Mouse (Mus musculus) ZHBTc4 (cell line): Measurements from ENCODE around the gene Dnajc24.

ENCODE experiments used
- DNase-seq: peaks from one replicate; pipeline ENCODE4 v3.0.0-alpha.2; 2011; ENCODE audit warnings: low read depth, low spot score

Gene Dnajc24

DNA sequence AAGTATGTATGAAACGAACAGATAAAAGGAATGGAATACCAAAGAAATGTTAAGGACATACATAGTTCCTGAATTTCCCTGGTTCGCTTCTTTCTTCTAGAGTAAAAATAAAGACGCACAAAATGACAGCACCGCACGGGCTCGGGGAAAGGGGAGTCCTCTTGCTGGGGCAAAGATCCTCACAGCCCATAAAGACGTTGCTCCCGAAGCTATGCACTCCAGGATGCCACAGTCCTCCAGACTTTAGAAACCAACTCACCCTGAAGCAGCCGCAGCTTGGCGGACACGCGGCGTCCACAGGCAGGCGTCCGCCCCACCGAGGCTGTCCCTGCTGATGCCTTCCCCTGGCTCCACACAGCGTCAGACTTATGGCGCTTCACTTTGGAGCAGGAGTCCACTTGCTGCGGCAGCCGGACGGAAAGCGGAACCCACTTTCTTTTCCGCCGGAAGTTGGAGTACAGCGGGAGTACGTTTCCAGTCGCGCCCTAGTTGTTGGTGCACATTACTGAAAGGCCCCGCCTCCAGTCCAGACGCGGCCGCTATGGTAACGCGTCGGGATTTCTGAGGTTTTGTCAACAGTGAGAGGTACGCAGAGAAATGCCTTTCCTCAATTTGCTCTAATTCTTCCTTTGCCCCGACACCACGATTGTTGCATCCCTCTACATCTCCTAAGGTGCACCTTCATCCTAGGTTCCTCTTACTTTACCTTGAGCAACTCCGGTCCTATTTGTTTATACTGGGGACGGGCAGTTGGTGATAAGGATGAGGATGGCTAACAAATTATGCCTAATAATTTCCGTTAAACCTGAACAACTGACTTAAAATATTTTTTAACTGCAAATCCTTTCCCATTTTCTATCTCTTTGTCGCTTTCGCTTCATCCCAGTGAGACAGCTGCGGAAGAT is at the start of gene Dnajc24:
TSS of gene Dnajc24 (minus strand) at position 715 of the 905 bp plus-strand sequence.
- peak; percentile 95 for DNase-seq

GRCm38 (mm10) chr2:106046686-106047085 is 43.3 kb upstream of the Dnajc24 start:
- no peak for DNase-seq

DNA sequence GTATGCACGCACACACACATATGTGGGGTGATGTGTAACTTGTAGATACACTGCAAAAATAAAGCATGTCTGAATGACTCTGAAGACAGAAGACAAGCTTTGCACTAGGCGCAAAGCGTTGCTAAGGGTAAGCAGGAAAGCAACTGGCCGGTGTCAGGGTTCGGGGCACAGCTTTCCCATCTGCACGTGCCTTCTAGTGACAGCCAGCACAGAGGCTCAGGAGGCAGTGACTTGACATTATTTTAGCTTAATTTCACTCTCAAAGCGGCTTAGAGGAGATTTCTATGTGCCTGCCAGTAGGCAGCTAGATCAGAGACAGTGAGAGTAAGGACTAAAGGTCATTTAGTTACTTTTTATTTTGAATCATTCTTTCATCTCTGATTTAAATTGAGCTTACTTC is 39.1 kb upstream of the Dnajc24 start:
- no peak for DNase-seq

DNA sequence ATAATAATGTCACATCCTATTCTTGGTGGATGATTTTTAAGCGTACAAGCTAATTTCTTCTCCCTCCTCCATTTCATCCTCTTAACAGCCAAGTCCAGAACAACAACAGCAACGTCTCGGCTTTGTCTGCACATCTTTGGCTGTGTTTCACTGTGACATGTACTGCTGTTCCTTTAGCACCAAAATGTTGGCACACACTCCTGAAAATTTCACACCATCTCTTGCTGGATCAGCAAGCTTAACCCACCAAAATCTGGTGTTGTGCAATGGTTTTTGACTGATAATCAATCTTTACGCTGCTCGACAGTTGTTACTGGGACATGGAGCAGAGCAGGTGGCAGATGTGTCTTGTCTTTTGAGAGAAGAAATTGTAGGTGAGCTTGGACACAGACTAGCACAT is 38.6 kb upstream of the Dnajc24 start:
- no peak for DNase-seq

DNA sequence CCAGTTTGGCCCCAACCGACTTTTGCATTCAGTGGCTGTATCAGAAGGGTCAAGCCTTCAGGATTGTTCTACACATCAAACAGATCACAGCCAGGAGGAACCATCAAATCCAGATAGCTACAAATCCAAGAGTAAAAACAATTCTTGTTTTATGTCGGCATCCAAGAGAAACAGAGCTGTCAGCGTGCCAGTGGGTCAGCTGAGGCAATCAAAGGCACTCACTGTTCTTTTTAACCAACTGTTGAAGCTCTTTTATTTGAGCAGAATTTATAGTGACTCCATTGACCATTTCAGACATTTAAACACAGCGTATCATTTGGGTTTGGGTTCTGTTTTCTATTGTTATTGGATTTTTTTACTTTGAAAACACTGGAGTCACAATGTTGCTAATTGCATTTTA is 34.9 kb upstream of the Dnajc24 start:
- no peak for DNase-seq

DNA sequence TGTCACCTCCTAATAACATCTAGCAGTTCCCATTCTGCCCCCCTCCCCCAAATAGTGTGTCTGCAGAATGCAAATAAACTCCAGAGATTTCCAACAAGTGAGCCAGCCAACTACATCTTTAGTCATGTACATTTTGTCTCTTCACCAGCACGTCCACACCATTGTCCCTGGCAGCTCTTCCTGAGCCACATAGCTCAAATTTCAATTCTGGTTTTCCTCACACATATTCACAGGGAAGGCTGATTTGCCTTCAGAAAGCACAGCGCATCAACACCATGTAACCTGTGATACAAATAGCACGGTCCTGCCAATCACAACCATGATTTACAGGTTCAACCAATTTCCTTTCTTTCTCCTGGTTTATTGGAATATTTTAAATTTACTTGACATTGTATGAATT is 21.5 kb upstream of the Dnajc24 start:
- no peak for DNase-seq

DNA sequence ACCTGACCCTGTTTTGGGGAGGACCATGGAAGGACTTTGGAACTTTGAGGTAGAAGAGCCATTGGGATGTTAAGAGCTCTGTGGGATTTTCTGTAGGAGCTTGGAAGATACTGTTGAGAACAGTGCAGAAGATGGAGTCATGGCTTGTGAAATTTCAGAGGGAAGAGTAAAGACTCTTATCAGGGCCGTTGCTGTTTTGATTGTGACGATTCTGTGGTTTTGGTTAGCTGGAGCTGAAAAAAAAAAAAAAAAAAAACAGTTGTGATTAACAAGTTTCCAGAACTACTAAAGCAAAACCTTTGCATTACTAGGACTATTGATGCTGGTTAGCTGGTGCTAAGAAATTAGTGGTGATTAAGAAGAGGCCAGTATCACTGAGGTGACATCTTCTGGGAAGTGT is 5.1 kb upstream of the Dnajc24 start:
- DNase-seq = no peak

- DNase-seq = no peak
These were observed 15.3 kb downstream of the Dnajc24 start for GRCm38 (mm10) chr2:105987999-105988398.

GRCm38 (mm10) chr2:105987131-105987530 is 16.2 kb downstream of the Dnajc24 start:
- no peak for DNase-seq

DNA sequence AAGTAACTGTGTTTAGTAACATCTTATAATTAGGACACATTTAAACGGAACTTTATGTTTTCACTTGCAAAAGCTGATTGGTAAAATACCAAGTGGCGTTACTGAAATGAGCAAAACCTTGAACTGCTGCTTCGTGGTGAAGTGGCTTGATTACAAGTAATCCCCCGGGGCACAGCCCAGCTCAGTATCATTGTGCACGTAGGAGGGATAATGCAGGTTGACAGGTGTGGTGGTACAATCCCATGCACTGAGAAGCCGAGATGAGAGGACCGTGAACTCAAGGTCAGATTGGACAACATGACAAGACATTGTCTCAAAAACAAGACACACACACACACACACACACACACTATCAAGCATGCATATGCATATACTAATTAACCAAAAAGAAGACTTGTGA is 18.1 kb downstream of the Dnajc24 start:
- DNase-seq = no peak

- no peak for DNase-seq
These were observed 25.3 kb downstream of the Dnajc24 start for GRCm38 (mm10) chr2:105978065-105978464.

GRCm38 (mm10) chr2:105973941-105974340 is 29.4 kb downstream of the Dnajc24 start:
- DNase-seq = no peak

DNA sequence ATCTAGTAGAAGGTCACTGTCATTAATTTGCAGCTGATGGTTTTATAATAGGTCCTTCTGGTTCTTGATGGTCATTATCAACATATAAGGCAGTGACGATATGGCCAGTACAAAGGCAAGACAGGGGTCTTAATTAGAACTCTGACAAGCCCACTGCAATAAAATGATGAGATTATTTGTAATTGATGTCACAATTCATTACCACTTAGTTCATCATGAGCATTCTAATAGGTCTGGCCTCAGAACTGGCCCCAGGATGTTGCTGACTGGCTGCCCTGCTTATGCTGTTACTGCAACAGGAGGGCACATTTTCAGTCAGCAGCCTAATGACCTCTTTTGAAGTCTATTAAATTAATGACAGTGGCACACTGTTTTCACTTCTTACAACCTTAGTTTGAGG is 39.9 kb downstream of the Dnajc24 start:
- DNase-seq = no peak

DNA sequence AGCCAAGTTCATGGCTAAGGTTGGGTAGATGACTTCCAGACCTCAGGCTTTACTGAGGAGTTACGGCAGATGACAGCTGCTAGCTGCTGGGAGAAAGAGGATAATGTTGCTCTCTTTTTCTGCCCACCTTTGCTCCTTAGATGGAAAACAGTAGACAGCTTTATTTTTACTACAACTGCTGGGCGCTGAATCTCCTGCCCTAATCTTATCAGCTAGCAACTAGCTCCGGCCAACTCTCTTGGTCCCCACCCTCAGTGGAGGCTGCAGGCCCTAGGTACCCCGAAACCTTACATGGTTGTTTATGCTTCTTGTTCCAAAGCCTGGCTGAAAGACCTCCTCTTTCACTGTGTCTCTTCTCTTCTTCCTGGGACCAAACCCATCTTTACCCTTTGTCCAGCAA is 49.5 kb downstream of the Dnajc24 start:
- DNase-seq = no peak

GRCm38 (mm10) chr2:105951350-105951940 is 51.9 kb downstream of the Dnajc24 start:
- DNase-seq = no peak

DNA sequence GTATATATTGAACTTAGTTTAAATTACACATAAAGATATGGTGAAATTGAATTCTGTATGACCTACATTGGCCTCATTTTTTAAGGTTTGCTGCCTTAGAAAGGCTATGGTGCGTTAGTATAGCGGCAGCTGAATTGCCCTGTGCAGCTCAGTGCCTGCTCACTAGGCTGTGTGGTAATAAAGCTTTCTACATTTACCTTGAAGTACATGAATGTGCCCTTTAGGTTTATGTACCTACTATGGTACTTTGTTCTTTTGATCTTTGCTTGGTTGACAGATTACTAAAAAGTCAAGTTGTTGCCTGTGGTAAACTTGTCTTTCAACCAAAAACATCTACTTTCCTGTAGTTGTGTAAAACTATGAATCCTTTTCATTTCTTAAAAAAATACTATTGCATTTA is 53.2 kb downstream of the Dnajc24 start:
- DNase-seq = no peak

DNA sequence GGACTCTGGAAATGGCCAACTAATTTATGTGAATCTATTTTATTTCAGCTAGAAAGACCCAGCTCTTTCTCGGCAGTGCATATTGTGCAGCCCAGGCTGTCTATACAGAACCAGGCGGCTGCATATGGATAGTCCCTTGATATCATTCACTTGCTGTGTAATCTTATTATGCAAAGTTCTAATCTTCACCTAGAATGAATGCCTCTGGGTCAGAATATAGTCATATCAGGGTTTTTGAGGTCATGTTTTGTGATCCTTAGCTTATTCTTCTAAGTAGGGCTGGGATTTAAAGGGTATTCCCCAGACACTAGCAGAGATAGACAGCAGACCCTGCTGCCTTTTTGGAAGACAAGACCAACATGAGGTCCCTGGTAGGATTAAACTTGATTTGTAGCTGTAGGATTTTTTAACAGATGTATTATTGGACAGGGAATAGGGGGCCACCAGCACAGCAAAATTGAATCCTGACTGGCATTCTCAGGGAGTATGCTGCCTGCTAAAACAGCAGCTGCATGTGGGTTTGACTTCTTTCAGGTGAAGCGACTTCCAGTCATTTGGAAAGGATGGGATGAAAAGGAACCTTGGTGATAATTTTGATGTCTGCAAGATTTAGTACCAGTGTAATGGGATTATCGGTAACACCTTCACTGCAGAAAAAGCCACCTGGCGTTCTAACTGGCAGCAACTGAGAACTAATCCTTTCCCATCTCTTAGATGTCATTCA is 85.6 kb downstream of the Dnajc24 start:
- no peak for DNase-seq
